Mouse (Mus musculus) myocyte (in vitro differentiated cells): ENCODE data around the gene Pin1rt1.

ENCODE experiments used
- POLR2A ChIP-seq: IDR thresholded peaks from one replicate; pipeline ENCODE4 v1.6.1; 2011; ENCODE audit warnings: low read depth, mild to moderate bottlenecking, control low read depth, moderate library complexity; ENCODE audit not compliant: insufficient read length
- TCF12 ChIP-seq: IDR thresholded peaks from one replicate; pipeline ENCODE4 v1.6.1; 2011; ENCODE audit warnings: mild to moderate bottlenecking, control low read depth; ENCODE audit not compliant: poor library complexity, insufficient read depth, severe bottlenecking
- USF1 ChIP-seq: IDR thresholded peaks from one replicate; pipeline ENCODE4 v1.6.1; 2011; ENCODE audit warnings: low read depth, mild to moderate bottlenecking, control low read depth, moderate library complexity

DNA sequence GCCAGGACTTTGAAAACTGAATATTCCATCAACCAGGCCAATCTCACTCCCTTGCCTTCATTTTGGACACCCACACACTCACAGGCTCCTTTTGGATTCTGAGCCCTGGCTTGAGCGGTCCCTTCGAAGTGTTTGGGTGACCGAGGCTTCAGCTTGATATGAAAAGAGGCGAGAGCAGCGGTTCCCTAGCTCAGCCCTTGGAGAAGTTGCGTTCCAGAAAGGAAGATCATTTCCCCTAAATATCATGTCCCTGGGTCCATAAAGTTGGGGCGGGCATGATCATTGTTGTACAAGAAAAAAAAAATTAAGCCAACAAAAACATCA, 3.7 kb downstream of the Pin1rt1 start:
- TF ChIP-seq USF1 (no peak), POLR2A (no peak), TCF12 (no peak)
